Mouse (Mus musculus): ENCODE measurements around the gene Chpf2.

DNA sequence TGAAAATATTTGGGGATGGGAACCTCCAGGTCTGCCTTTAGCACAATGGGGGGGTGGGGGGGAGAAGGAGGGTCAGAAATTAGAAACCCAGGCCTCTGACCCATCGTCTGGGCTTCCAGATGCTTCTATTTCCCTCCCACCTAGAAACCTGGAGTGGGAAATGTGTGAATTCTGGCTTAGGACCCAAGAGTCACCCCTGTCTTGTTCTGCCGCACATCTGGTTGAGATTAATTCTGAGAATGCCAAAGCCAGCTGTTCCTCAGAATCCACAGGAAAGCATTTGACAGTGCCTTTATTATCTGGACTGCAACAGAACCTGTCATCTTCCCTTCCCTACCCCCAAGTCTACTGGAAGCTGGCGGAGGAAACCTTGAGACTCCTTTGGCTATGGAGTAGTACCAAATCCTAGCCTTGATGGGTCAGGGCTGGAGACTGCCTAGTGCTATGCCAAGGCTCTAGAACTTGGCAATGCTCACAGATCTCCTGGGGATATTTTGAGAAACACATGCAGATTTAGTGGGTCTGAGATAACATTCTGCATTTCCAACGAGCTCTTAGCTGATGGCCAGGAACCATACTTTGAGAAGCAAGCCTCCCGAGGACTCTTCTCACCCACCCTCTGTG is 32.8 kb upstream of the Chpf2 start:
- TF ChIP-seq CTCF (IDR thresholded peaks at IDR 0.05; ENCODE audit: low read depth, low read length) (no peak), POLR2A (IDR thresholded peaks at IDR 0.05; ENCODE audit: borderline replicate concordance, low read depth, low read length) (no peak)
